17 mouse cellular contexts compared by ENCODE assay signal in genomic region chr1:99495852-99496251, GRCm38 (mm10).
"Had no signal": no experiment of that assay in that cellular context is flagged by ENCODE, and none has a peak within 500 bp of the region (broad histone marks: within the 10 kb centered on the region; RNA-seq: fewer than 3 reads in every experiment).

No protein-coding gene starts in this region.

- H3K9ac ChIP-seq: liver, embryonic 12.5 days; liver, embryonic 14.5 days; lung, embryonic 14.5 days; neural tube, embryonic 13.5 days; neural tube, embryonic 15.5 days had no signal

- H3K36me3 ChIP-seq: liver, embryonic 12.5 days; neural tube, embryonic 13.5 days; neural tube, embryonic 15.5 days had no signal

- H3K4me3 ChIP-seq: liver, embryonic 12.5 days; myocyte; neural tube, embryonic 13.5 days; neural tube, embryonic 15.5 days had no signal

- H3K4me1 ChIP-seq: liver, embryonic 12.5 days; neural tube, embryonic 13.5 days; neural tube, embryonic 15.5 days had no signal

- H3K27ac ChIP-seq: liver, embryonic 12.5 days; liver, embryonic 14.5 days; neural tube, embryonic 13.5 days; neural tube, embryonic 15.5 days had no signal

- H3K9me3 ChIP-seq: liver, embryonic 12.5 days; neural tube, embryonic 13.5 days; neural tube, embryonic 15.5 days had no signal

- H3K4me2 ChIP-seq: liver, embryonic 12.5 days; lung, embryonic 14.5 days; neural tube, embryonic 13.5 days; neural tube, embryonic 15.5 days had no signal

- ATAC-seq: liver, embryonic 12.5 days had no signal

- H3K27me3 ChIP-seq: liver, embryonic 12.5 days; neural tube, embryonic 13.5 days; neural tube, embryonic 15.5 days had no signal

- DNase-seq: lung, adult 18-20 months; lung, embryonic 14.5 days; lung, postnatal 10 days; lung, postnatal 4 days; retina, postnatal 1 day; right cerebral cortex, adult 18-20 months; right cerebral cortex, postnatal 25 days; right cerebral cortex, postnatal 4 days; spleen, adult 18-20 months; thymus, adult 18-20 months; thymus, postnatal 14 days; thymus, postnatal 36 days had no signal
